ENCODE assay signal across 8 mouse cellular contexts in the genomic region with DNA sequence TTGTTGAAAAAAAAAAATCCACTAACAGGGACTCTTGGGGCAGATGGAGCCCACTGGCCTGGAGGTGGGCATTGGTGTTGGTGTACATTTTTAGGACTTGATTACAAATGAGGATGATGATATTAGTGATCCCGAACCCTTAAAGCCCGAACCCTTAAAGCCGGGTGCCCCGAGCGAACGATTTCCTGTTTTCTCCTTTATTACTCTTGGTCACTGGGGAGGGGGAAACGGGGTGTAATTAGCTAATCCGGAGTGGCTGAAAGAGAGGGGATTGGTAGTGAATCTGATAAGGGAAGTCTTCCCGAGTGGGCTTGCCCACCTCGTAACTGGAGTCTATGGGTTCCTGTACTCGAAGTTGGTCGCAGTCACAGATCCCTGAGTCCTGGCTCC. TPM values are rescaled to one million over a fixed set of nuclear protein-coding genes. Genes with fewer than 3 reads are reported as not detected.
DNase-seq lines count a peak whose midpoint lies in the region; ATAC-seq and TF ChIP-seq lines count a peak whose summit lies in the region.

No protein-coding gene starts in this region.

- no peaks in the 10 kb centered on the region for H3K27me3 ChIP-seq in ES-Bruce4 (ENCODE audit: control insufficient read depth, insufficient read depth, low read length, poor library complexity, severe bottlenecking)
- no peaks in the 10 kb centered on the region for H3K27me3 ChIP-seq in forebrain, embryonic 10.5 days (ENCODE audit: poor library complexity, severe bottlenecking)
- no peaks in the 10 kb centered on the region for H3K27me3 ChIP-seq in intestine, embryonic 15.5 days (replicated peaks)
- no peaks in the 10 kb centered on the region for H3K27me3 ChIP-seq in stomach, embryonic 16.5 days (ENCODE audit: control insufficient read depth, insufficient read depth, low read length)

- peak overlapping the region; percentile 94 for H3K27ac ChIP-seq in gastrocnemius, adult 2 months
- H3K27ac ChIP-seq in ES-Bruce4 (ENCODE audit: insufficient read depth, low read length) = no peak overlapping the region
- H3K27ac ChIP-seq in forebrain, embryonic 10.5 days = peak overlapping the region; percentile 99
- H3K27ac ChIP-seq in intestine, embryonic 15.5 days = peak overlapping the region; percentile 99
- peak overlapping the region; percentile 99 for H3K27ac ChIP-seq in stomach, embryonic 16.5 days (ENCODE audit: low read length)

- DNase-seq in gastrocnemius, adult 2 months = no peak
- no peak for DNase-seq in gastrocnemius, postnatal 4 days (ENCODE audit: low spot score in 2 of 2)
- DNase-seq in forebrain, embryonic 10.5 days (ENCODE audit: extremely low spot score, low spot score) = peak; percentile 34
- DNase-seq in lung, postnatal 36 days = peak; percentile 28
- DNase-seq in urinary bladder, adult 2 months (ENCODE audit: low spot score) = no peak

- no peak for TF ChIP-seq POLR2A in ES-Bruce4 (IDR thresholded peaks at IDR 0.05; ENCODE audit: insufficient read depth, low read length)

- under 1% methylated on average over 12 of the region's 12 CpGs for WGBS in forebrain, embryonic 10.5 days
- 0% methylated on average over 12 of the region's 12 CpGs for WGBS in intestine, embryonic 15.5 days
- WGBS in stomach, embryonic 16.5 days = 0% methylated on average over 12 of the region's 12 CpGs

- TF ChIP-seq CTCF in gastrocnemius, adult 2 months (IDR thresholded peaks at IDR 0.05) = no peak
- no peak for TF ChIP-seq CTCF in ES-Bruce4 (IDR thresholded peaks at IDR 0.05; ENCODE audit: low read depth, low read length)

- TF ChIP-seq EP300 in ES-Bruce4 (IDR thresholded peaks at IDR 0.05; ENCODE audit: insufficient read depth, low read depth, low read length) = no peak

- H3K9ac ChIP-seq in ES-Bruce4 (ENCODE audit: low read depth, poor library complexity, severe bottlenecking) = peak overlapping the region; percentile 99
- H3K9ac ChIP-seq in intestine, embryonic 15.5 days = peak overlapping the region; percentile 100
- H3K9ac ChIP-seq in stomach, embryonic 16.5 days (ENCODE audit: low read length) = peak overlapping the region; percentile 100

- peak overlapping the region; percentile 93 for H3K4me3 ChIP-seq in gastrocnemius, adult 2 months
- peak overlapping the region; percentile 74 for H3K4me3 ChIP-seq in ES-Bruce4 (ENCODE audit: low read depth, low read length)
- H3K4me3 ChIP-seq in forebrain, embryonic 10.5 days = peak overlapping the region; percentile 99
- peak overlapping the region; percentile 100 for H3K4me3 ChIP-seq in intestine, embryonic 15.5 days (replicated peaks)
- peak overlapping the region; percentile 100 for H3K4me3 ChIP-seq in stomach, embryonic 16.5 days (replicated peaks; ENCODE audit: low read length)

- no peak for ATAC-seq in intestine, embryonic 15.5 days
- no peak for ATAC-seq in stomach, embryonic 16.5 days (ENCODE audit: insufficient read depth, low FRiP score)

- peak overlapping the region; percentile 60 for H3K4me2 ChIP-seq in intestine, embryonic 15.5 days (replicated peaks)
- H3K4me2 ChIP-seq in stomach, embryonic 16.5 days (ENCODE audit: low read depth, low read length) = peak overlapping the region; percentile 78

- intact Hi-C loops in gastrocnemius, adult 2 months (cut with DNase I) = loop anchor here (10.0 kb wide), 1 partner anchor 72 kb away; no protein-coding TSS in a partner anchor

- H3K36me3 ChIP-seq in ES-Bruce4 (ENCODE audit: control insufficient read depth, insufficient read depth, low read length, poor library complexity, severe bottlenecking) = no peaks in the 10 kb centered on the region
- 0 out of 2 replicates have a peak, but pooled peaks cover 3% of the 10 kb centered on the region for H3K36me3 ChIP-seq in forebrain, embryonic 10.5 days (replicated peaks)
- H3K36me3 ChIP-seq in intestine, embryonic 15.5 days = no peaks in the 10 kb centered on the region
- no peaks in the 10 kb centered on the region for H3K36me3 ChIP-seq in stomach, embryonic 16.5 days (ENCODE audit: control insufficient read depth, insufficient read depth, low read length)

- H3K4me1 ChIP-seq in ES-Bruce4 (ENCODE audit: control insufficient read depth, insufficient read depth, low read length) = no peaks in the 10 kb centered on the region
- peaks cover 32% of the 10 kb centered on the region for H3K4me1 ChIP-seq in forebrain, embryonic 10.5 days
- H3K4me1 ChIP-seq in intestine, embryonic 15.5 days (replicated peaks) = peaks cover 13% of the 10 kb centered on the region
- H3K4me1 ChIP-seq in stomach, embryonic 16.5 days (ENCODE audit: control insufficient read depth, insufficient read depth, low read length) = peaks cover 22% of the 10 kb centered on the region

- no peaks in the 10 kb centered on the region for H3K9me3 ChIP-seq in ES-Bruce4 (replicated peaks; ENCODE audit: control insufficient read depth, insufficient read depth, low read length, poor library complexity, severe bottlenecking)
- no peaks in the 10 kb centered on the region for H3K9me3 ChIP-seq in forebrain, embryonic 10.5 days
- H3K9me3 ChIP-seq in intestine, embryonic 15.5 days = no peaks in the 10 kb centered on the region
- H3K9me3 ChIP-seq in stomach, embryonic 16.5 days (replicated peaks; ENCODE audit: control insufficient read depth, low read length) = no peaks in the 10 kb centered on the region

RNA-seq across cellular contexts. Expression of a gene that starts 1.0 kb away (rescaled TPM):
- 10 to 100 TPM; 23.2 to 29.1 TPM for total RNA-seq in gastrocnemius, adult 2 months (2021)
- 10 to 100 TPM; 75.1 to 82.8 TPM for total RNA-seq in gastrocnemius, postnatal 4 days (2021)
- polyA plus RNA-seq in ES-Bruce4 (2011; ENCODE audit: insufficient read depth, insufficient read length, low read depth, missing spikeins) = 167 and 170 TPM in 2 replicates
- 67.5 and 68.0 TPM in 2 replicates for polyA plus RNA-seq in forebrain, embryonic 10.5 days (2016; fragmentation: Nextera tagmentation; extraction: Ambion mirVana)
- polyA plus RNA-seq in intestine, embryonic 15.5 days (2015; fragmentation: Nextera tagmentation; extraction: Ambion mirVana) = 98.1 and 105 TPM in 2 replicates
- polyA plus RNA-seq in stomach, embryonic 16.5 days (2015; fragmentation: Nextera tagmentation; extraction: Ambion mirVana) = 104 and 117 TPM in 2 replicates
- polyA plus RNA-seq in urinary bladder, adult 2 months (2012; rRNA removed) = 559 and 692 TPM in 2 replicates

Comparison
In these comparisons a context has a peak if more than half of its experiments do, and no peak if none do; other contexts are left out.
1. DNase-seq: peak in forebrain, embryonic 10.5 days (single experiment) and lung, postnatal 36 days (single experiment); none in gastrocnemius, adult 2 months (single experiment), gastrocnemius, postnatal 4 days (0 of 2) and urinary bladder, adult 2 months (single experiment).
2. Peak in every context shown above with its lines, with median percentiles within 50 percentile points of each other: H3K4me3 ChIP-seq and H3K9ac ChIP-seq.